In the genomic region with DNA sequence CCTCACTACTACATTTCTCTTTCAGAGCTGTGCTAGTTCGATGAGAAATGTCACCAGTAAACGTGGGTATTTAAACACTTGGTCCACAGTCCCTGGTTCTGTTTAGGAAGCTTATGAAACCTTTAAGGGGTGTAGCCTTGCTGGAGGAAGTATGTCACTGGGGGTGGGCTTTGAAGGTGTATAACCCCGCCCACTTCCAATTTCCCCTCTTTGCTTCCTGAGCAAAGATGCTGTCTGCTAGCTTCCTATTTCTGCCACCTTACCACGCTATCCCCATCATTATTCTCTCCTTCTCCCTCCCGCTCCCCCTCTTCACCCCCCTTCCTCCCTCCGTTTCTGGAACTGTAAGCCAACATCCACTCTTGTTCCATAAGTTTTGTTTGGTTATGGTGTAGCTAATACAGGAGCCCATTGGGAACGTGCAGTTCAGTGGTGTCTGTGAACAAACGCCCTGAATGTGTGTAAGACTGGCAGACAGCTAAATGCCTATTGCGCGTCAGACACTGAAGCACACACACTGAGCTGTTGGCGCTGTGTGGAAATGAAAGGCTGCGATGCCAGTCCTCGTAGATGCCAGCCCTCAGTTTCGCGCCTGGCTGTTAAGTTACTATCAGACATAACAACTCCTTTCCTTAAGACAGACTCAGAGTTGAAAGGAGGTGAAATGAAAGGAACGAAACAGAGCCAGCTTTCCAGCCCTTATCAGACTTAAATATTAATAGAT, we compare ENCODE assay signal across 10 mouse cellular contexts. TPM values are rescaled to one million over a fixed set of nuclear protein-coding genes. Genes with fewer than 3 reads are reported as not detected.
A peak's percentile ranks its signal among the peaks of the same experiment; 100 is the strongest.
DNase-seq lines count a peak whose midpoint lies in the region; ATAC-seq and TF ChIP-seq lines count a peak whose summit lies in the region.
"Had no signal": no experiment of that assay in that cellular context is flagged by ENCODE, and none has a peak within 500 bp of the region (broad histone marks: within the 10 kb centered on the region; RNA-seq: fewer than 3 reads in every experiment).

No protein-coding gene starts in this region.

- WGBS in forebrain, embryonic 14.5 days: 72% methylated on average over 16 of the region's 16 CpGs
- 87% methylated on average over 16 of the region's 16 CpGs for WGBS in forebrain, embryonic 12.5 days
- 73% methylated on average over 16 of the region's 16 CpGs for WGBS in liver, postnatal 0 days (ENCODE audit: insufficient replicate concordance)
- WGBS in liver, embryonic 12.5 days (ENCODE audit: insufficient replicate concordance): 71% methylated on average over 16 of the region's 16 CpGs
- WGBS in limb, embryonic 10.5 days: 88% methylated on average over 16 of the region's 16 CpGs

- TF ChIP-seq CTCF in liver, postnatal 0 days (IDR thresholded peaks at IDR 0.05; ENCODE audit: low read depth): no peak

- no peak overlapping the region for H3K27ac ChIP-seq in forebrain, embryonic 14.5 days (ENCODE audit: low read depth, low read length)
- no peak overlapping the region for H3K27ac ChIP-seq in forebrain, embryonic 12.5 days
- peak overlapping the region; percentile 57 for H3K27ac ChIP-seq in liver, postnatal 0 days (ENCODE audit: low read depth)
- H3K27ac ChIP-seq in liver, embryonic 12.5 days: no peak overlapping the region
- no peak overlapping the region for H3K27ac ChIP-seq in limb, embryonic 10.5 days
- H3K27ac ChIP-seq: midbrain, embryonic 12.5 days had no signal

- no peak overlapping the region for H3K4me2 ChIP-seq in forebrain, embryonic 14.5 days (ENCODE audit: low read length)
- no peak overlapping the region for H3K4me2 ChIP-seq in forebrain, embryonic 12.5 days
- H3K4me2 ChIP-seq in liver, postnatal 0 days (ENCODE audit: low read depth, low read length): no peak overlapping the region
- H3K4me2 ChIP-seq in liver, embryonic 12.5 days: no peak overlapping the region
- H3K4me2 ChIP-seq: midbrain, embryonic 12.5 days had no signal

- peak; percentile 69 for DNase-seq in forebrain, embryonic 14.5 days (ENCODE audit: low spot score)
- DNase-seq in liver, postnatal 0 days: peak; percentile 23
- DNase-seq in cerebellum, postnatal 25 days: peak; percentile 44 to 54
- no peak for DNase-seq in kidney, postnatal 4 days
- DNase-seq in limb, embryonic 10.5 days (ENCODE audit: low spot score): no peak
- DNase-seq: thymus, postnatal 25 days had no signal

- H3K9ac ChIP-seq in forebrain, embryonic 14.5 days (ENCODE audit: low read length): no peak overlapping the region
- no peak overlapping the region for H3K9ac ChIP-seq in forebrain, embryonic 12.5 days
- no peak overlapping the region for H3K9ac ChIP-seq in liver, postnatal 0 days (replicated peaks)
- no peak overlapping the region for H3K9ac ChIP-seq in liver, embryonic 12.5 days
- H3K9ac ChIP-seq: midbrain, embryonic 12.5 days had no signal

- no peak overlapping the region for H3K4me3 ChIP-seq in forebrain, embryonic 14.5 days (ENCODE audit: low read depth, low read length)
- no peak overlapping the region for H3K4me3 ChIP-seq in forebrain, embryonic 12.5 days (replicated peaks)
- no peak overlapping the region for H3K4me3 ChIP-seq in liver, postnatal 0 days (ENCODE audit: low read depth, low read length)
- no peak overlapping the region for H3K4me3 ChIP-seq in liver, embryonic 12.5 days
- no peak overlapping the region for H3K4me3 ChIP-seq in limb, embryonic 10.5 days
- H3K4me3 ChIP-seq: midbrain, embryonic 12.5 days had no signal

- TF ChIP-seq EP300 in liver, postnatal 0 days (IDR thresholded peaks at IDR 0.05; ENCODE audit: low read depth): no peak

- ATAC-seq in forebrain, embryonic 14.5 days: peak; percentile 59; the same call in 1 of the 2 replicates
- ATAC-seq in forebrain, embryonic 12.5 days (ENCODE audit: low FRiP score): no peak
- ATAC-seq in liver, postnatal 0 days: peak; percentile 33; the same call in 1 of the 2 replicates
- no peak for ATAC-seq in liver, embryonic 12.5 days
- ATAC-seq in monocyte, adult 5-6 weeks (replicated peaks; ENCODE audit: insufficient number of reproducible peaks, low FRiP score, low TSS enrichment, poor library complexity, severe bottlenecking): peak; percentile 41

- H3K9me3 ChIP-seq in forebrain, embryonic 14.5 days (replicated peaks; ENCODE audit: control insufficient read depth, low read length): no peaks in the 10 kb centered on the region
- H3K9me3 ChIP-seq in forebrain, embryonic 12.5 days: no peaks in the 10 kb centered on the region
- no peaks in the 10 kb centered on the region for H3K9me3 ChIP-seq in liver, postnatal 0 days (ENCODE audit: low read length)
- no peaks in the 10 kb centered on the region for H3K9me3 ChIP-seq in liver, embryonic 12.5 days (replicated peaks)
- H3K9me3 ChIP-seq in limb, embryonic 10.5 days (replicated peaks): no peaks in the 10 kb centered on the region
- H3K9me3 ChIP-seq: midbrain, embryonic 12.5 days had no signal

- no peaks in the 10 kb centered on the region for H3K4me1 ChIP-seq in forebrain, embryonic 14.5 days (ENCODE audit: control insufficient read depth, insufficient read depth, low read length)
- H3K4me1 ChIP-seq in forebrain, embryonic 12.5 days: peaks cover 2% of the 10 kb centered on the region; the same call in 1 of the 2 replicates
- H3K4me1 ChIP-seq in liver, postnatal 0 days (ENCODE audit: insufficient read depth): peaks cover 3% of the 10 kb centered on the region; the same call in 1 of the 2 replicates
- peaks cover 9% of the 10 kb centered on the region; the same call in 1 of the 2 replicates for H3K4me1 ChIP-seq in liver, embryonic 12.5 days
- peaks cover 12% of the 10 kb centered on the region for H3K4me1 ChIP-seq in limb, embryonic 10.5 days
- H3K4me1 ChIP-seq: midbrain, embryonic 12.5 days had no signal

- no peaks in the 10 kb centered on the region for H3K36me3 ChIP-seq in forebrain, embryonic 14.5 days (ENCODE audit: control insufficient read depth, insufficient read depth, low read length)
- no peaks in the 10 kb centered on the region for H3K36me3 ChIP-seq in forebrain, embryonic 12.5 days (replicated peaks)
- no peaks in the 10 kb centered on the region for H3K36me3 ChIP-seq in liver, postnatal 0 days (replicated peaks; ENCODE audit: insufficient read depth, low read length)
- no peaks in the 10 kb centered on the region for H3K36me3 ChIP-seq in liver, embryonic 12.5 days
- no peaks in the 10 kb centered on the region for H3K36me3 ChIP-seq in limb, embryonic 10.5 days
- H3K36me3 ChIP-seq: midbrain, embryonic 12.5 days had no signal

- H3K27me3 ChIP-seq in forebrain, embryonic 14.5 days (replicated peaks; ENCODE audit: control insufficient read depth, insufficient read depth, low read length): no peaks in the 10 kb centered on the region
- no peaks in the 10 kb centered on the region for H3K27me3 ChIP-seq in forebrain, embryonic 12.5 days
- no peaks in the 10 kb centered on the region for H3K27me3 ChIP-seq in liver, postnatal 0 days (ENCODE audit: insufficient read depth, low read length)
- H3K27me3 ChIP-seq in liver, embryonic 12.5 days (replicated peaks): no peaks in the 10 kb centered on the region
- no peaks in the 10 kb centered on the region for H3K27me3 ChIP-seq in limb, embryonic 10.5 days (ENCODE audit: low read depth, poor library complexity, severe bottlenecking)
- H3K27me3 ChIP-seq: midbrain, embryonic 12.5 days had no signal

RNA-seq across cellular contexts. Expression of a gene that starts 37.8 kb away (rescaled TPM):
- polyA plus RNA-seq in forebrain, embryonic 14.5 days (2014; fragmentation: Nextera tagmentation; extraction: Ambion mirVana): 27.4 and 38.9 TPM in 2 replicates
- polyA plus RNA-seq in forebrain, embryonic 12.5 days (2016; fragmentation: Nextera tagmentation; extraction: Ambion mirVana): 15.2 and 18.2 TPM in 2 replicates
- 2.0 and 3.2 TPM in 2 replicates for polyA plus RNA-seq in liver, postnatal 0 days (2015; fragmentation: Nextera tagmentation; extraction: Ambion mirVana)
- polyA plus RNA-seq in liver, embryonic 12.5 days (2016; fragmentation: Nextera tagmentation; extraction: Ambion mirVana): 4.0 and 4.1 TPM in 2 replicates
- total RNA-seq in monocyte, adult 5-6 weeks (2017): 41.4 to 79.7 TPM (median 51.4 TPM) in 3 replicates
- 3.2 and 3.3 TPM in 2 replicates for polyA plus RNA-seq in limb, embryonic 10.5 days (2016; fragmentation: Nextera tagmentation; extraction: Ambion mirVana)

Comparison
In these comparisons a context has a peak if more than half of its experiments do, and no peak if none do; other contexts are left out.
1. ATAC-seq: peak in forebrain, embryonic 14.5 days (single experiment), liver, postnatal 0 days (single experiment) and monocyte, adult 5-6 weeks (single experiment); none in forebrain, embryonic 12.5 days (single experiment) and liver, embryonic 12.5 days (single experiment).
2. DNase-seq: peak in forebrain, embryonic 14.5 days (single experiment), liver, postnatal 0 days (single experiment) and cerebellum, postnatal 25 days (2 of 2); none in kidney, postnatal 4 days (0 of 2) and limb, embryonic 10.5 days (single experiment).